Mouse (Mus musculus) fat pad, adult 2 months (tissue): ENCODE measurements around the gene Kif5a.

ENCODE experiments used
- DNase-seq: peaks from one replicate; pipeline ENCODE4 v3.0.0-alpha.2; 2011; ENCODE audit warnings: low read depth, low spot score; ENCODE audit errors: extremely low read depth

Gene Kif5a

DNA sequence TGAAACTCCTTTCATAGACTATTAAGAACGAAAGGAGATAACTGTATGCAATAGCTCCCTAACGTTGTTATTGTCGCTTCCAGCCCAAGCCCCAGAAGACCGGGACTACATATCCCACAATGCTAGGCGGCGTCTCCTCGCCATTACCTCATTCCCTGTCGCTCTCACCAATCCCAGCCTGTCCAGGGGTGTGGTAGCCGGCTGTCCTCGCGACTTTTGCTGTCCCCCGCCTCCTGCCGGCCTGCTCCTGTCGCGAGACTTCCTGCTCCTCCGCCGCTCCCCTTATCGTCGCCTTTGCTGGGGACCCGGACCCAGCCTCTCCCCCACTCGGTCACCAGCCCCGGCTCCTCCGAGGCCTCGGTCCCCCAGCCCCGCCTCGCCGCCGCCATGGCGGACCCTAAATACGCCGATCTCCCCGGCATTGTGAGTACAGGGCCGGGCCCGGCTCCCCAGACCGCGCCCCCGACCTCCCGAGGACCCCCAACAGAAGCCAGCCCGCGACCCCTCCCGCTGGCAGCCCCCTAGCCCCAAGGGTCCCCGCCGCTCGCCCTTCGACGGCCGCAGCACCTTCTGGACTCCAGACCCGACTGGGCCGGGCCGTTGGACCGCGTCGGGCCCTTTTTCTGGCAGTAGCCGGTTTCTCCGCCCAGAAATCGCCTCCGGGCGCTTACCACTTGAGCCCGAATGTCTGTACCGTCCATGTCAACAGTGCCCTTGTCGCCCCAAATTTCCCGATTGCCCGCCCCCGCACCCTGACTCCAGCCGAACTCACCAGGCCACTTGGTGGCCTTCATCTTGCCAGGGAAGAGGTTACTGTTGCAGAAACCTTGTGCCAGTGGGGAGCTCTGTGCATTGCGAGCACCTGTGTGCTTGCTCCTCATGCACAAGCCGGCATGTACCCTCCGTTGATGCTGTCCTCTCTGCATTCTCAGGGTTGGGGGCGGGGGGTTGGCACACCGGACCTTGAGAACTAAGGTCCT, 3.3 kb upstream of the Kif5a start, which contains the start of gene Dctn2:
Gene Dctn2 (plus strand): TSS at position 257 of the 980 bp plus-strand sequence.
- DNase-seq = no peak

DNA sequence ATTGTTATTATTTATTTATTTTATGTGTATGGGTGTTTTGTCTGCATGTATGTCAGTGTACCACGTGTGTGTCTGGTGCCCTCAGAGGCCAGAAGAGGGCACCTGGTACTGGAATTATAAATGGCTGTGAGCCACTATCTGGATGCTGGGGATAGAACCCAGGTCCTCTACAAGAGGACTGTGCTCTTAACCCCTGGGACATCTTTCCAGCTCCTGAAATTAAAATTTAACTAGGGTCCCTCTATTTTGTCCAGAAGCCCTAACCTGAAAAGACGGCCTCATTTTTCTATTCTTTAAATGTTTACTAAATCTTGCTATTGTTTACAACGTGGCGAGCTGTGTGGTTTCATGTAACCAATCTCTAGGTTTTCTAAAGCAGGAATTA, 2.6 kb upstream of the Kif5a start:
- no peak for DNase-seq

DNA sequence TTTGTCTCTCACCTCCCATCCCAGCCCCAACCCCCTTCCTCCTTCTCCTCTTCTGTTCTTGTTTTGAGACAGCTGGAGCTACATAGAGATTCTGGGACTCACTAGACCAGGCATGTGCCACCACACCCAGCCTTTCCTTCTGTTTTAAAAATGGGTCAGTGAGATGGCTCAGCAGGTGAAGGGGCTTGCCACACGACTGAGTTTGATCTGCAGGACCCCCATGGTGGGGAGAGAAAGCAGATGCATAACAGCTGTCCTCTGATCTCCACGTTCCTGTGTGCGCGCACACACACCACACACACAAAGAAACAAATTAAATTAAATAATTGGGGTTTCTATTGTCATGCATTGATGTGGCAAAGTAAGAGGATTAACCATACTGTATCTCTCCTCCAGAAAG, 1.8 kb upstream of the Kif5a start:
- no peak for DNase-seq

DNA sequence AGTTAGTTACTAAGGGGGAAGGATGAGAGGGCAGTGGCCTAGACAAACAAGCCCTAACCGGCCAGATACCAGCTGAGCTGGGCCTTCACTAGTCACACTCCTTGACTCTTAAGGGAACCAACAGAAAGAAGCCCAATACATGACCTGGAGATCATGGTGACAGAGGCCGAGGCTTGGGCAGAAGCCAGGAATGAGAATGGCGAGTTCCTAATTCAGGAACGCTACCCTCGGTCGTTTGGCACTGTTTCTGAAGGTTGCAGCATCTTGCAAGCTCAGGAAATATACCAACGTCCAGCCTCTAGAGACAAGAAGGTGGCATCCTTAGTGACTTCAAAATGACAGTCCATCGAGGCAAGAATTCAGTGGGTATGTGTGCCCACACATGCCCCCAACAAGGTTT, 1.2 kb upstream of the Kif5a start:
- DNase-seq = no peak

DNA sequence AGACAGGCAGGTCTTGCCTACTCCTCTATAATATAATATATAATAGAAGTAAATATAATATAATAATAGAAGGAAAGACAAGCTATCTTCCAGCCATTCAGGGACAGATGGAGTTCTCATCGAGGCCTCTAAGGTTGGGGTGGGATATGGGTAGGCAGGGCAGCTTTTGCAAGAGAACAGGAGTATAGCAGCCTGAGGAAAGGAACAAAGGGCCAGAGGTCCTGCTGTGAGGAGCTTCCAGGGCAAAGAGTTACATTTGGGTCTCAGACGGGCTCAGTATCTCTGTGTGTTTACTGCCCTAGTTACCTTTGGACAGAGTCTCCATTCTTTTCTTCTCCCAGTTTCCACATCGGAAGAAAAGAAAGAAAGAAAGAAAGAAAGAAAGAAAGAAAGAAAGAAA, 483 bp upstream of the Kif5a start:
- DNase-seq = no peak

DNA sequence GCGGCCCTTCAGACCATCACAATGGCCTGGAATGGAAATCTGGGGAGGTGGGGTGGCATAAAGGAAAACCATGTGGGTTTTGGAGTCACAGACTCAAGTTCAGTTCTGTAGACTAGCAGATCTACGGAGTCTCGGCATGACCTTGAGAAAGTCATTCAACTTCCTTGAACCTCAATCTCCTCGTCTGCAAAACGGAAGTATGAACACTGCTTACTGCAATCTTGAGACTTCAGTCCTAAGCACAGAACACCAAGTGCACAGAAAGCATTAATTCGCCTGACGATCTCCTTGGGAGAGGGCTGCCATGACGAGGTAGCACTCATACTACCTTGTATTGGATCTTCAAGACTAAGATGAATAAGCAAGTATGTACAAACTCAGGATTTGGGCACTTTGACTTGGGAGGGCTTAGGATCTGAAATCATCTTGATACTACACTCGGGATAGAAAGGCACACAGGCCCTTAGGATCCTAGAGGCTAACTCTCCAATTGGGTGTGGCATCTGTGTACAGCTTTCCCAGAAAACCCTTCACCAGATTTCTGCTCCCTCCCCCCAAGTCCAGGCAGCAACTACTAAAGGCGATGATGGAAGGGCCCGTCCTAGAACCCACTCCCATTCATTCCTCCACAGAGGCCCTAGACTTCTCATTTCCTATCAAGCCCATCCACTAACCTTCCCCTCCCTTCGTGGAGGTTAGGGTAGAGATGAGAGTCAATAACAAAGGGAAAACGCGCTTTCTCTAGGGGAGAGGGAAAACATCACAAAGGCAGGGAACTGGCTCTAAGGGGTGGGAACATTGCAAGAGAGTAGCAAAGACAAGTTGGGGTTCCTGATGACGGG, 1.2 kb downstream of the Kif5a start:
- no peak for DNase-seq

DNA sequence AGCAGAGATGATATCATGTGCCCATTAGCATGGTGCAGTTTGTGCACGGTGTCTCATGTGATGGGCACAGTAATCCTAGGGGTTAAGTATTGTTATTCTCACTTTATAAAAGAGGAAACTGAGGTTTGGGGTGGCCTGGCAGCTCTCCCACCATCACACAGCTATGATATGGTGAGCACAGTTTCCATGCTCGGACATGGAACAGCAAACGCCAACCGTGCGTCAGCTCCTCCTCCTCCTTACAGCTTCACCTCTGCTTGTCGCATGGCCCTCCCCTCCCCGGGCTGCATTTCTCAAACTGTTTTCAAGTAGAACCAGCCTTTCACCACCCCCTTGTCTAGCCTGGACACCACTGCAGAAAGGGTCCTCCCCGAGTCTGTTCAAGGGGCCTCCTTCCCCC, 4.7 kb downstream of the Kif5a start:
- DNase-seq = no peak

DNA sequence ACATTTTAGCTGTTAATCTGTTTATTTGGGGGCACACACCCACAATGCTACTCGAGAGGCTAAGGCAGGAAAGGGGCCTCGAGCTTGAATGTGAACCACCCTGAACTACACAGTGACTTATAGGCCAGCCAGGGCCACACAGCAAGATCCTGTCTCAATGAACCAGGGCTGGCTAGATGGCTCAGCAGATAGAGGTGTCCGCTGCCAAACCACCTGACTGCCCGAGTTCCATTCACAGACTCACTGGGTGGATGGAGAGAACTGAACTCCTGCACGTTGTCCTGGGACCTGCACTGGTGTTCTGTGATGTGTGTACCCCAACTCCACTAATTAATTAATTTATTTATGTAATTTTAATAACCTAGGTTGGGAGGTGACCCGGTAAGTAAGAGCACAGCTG, 5.4 kb downstream of the Kif5a start:
- no peak for DNase-seq

DNA sequence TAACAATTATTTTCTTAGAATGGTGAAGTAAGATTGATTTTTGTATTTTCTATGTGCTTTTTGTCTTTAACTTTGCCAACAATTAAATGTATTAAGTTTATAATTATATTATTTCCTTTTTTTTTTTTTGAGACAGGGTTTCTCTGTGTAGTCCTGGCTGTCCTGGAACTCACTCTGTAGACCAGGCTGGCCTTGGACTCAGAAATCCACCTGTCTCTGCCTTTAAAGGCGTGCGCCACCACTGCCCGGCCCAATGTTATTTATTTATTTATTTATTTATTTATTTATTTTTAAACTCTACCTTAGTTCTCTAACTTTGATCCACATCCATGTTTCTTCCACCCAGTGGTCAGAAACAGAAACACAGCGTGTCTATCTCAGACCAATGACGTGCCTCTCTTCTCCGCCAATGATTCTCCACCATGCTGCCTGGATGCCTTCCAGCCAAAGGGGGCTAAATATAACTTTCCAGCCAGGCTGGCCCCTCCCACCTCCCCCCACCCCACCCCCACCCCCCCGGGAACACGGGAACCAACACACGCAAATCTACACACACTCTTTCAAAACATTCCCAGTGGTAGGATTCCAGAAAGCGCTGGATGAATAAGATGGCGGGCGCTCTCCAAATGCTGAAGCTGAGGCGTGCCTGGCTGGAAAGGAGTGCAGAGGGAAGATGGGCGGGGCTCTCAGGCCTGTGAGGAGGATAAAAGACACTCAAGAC, 7.4 kb downstream of the Kif5a start:
- DNase-seq = no peak

DNA sequence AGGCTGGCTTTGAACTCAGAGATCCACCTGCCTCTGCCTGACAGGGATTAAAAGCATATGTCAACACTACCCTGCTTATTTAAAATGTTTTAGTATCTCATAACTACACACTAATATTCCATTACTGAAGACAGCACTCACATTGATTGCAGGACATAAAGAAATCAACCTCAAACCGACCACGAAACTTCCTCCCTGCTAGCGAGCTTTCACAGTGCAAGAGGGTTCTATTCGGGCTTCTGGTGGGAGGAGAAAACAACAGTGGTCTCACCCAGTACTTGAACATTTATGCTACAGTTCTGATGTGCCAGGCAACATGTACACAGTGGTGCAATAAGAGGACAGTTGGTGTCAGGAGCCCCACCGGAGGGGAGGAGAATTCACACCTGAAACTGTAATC, 12.3 kb downstream of the Kif5a start:
- no peak for DNase-seq

DNA sequence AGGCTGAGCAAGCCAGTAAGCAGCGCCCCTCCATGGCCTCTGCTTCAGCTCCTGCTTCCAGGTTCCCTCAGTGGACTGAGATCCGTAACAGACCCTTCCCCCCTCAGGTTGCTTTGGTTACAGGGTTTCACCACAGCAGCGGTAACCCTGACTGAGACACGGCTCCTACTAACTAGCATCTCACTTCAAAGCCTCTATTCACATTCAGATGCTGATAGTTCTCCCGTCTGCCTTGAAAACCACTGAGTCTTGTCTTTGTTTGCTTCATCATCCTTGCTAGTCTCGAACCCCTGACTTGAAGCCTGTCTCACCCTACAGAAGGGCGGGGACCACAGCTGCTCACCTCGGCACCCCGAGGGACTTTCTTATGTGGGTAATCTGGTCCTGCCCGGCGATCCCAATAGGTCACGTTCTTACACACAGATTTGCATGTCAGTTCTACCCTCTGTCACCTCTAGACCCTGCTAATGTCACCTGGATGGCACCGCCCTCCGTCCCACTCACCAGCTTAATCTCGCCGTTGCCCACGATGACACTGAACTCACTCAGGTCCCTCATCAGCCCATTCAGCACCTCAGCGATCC, 24.8 kb downstream of the Kif5a start:
- DNase-seq = no peak

DNA sequence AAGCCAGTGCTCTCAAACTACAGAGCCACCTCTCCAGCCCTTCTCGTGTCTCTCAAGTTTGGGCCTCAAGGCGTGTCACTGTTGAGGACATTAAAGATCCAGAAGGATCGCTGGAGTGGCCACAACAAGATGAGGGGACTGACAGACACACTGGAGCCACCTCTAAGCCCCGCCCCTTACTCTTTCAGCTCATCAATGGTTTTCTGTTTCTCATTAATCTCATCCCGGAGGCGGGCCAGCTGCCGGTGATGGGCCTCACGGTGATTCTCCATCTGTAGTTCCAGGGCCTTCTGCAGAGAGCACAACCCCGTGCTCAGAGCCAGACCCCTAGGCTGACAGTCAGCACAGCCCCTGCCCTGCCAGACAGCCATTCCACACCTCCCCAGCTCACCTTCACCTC, 26.6 kb downstream of the Kif5a start:
- DNase-seq = no peak

DNA sequence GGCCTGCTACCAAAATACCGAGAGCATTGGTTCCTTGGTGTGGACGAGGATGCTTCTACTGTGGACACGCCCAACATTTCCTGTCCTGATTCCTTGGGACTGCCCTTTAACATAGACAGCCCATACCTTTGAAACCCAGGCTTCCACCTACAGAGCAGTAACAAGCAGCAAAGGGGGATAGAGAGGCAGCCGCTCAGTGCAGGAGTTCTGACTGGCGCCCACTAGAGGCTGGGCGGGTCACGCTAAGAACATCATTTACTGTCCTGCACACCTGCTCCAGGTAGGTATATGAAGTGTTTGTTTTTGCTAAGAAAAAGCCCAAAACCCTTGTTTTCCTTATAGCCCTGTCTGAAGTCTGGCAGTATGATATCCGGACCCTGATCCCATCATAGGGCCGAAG, 30.0 kb downstream of the Kif5a start:
- DNase-seq = no peak

DNA sequence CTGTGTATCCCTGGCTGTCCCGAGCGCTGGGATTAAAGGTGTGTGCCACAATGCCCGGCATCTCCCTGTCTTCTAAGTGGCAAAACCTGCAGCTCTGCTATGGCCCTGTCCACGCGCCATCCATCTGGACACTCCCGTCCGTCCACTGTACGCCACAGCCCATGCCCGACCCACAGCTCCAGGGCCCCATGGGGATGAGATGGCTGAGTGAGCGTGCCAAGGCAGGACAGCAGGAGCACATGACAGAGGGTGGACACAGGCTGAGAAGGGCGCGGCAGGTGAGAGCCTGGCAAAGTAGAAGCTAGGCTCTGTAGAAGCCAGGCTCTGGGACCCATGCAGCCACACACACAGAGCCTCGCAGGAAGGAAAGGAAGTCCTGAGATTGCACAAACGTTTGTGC, 31.4 kb downstream of the Kif5a start:
- DNase-seq = no peak

DNA sequence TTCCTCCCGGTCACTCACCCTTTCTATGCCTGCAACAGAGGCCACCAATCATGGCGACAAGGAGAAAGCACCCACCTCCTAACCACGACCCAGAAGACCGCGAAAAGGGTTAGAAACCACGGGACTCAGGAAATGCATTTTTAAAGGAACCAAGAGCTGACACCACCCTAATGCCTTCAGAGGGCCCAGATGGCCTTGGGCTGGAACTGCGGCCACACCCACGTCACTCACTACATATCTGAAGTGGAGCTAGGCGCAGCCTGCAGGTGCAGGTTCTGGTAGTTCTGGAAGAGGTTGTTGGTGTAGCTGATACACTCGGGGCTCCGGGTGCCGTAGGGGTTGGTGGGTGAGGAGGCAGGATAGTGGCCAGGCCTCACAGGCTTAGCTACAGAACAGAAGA, 32.5 kb downstream of the Kif5a start:
- DNase-seq = no peak

DNA sequence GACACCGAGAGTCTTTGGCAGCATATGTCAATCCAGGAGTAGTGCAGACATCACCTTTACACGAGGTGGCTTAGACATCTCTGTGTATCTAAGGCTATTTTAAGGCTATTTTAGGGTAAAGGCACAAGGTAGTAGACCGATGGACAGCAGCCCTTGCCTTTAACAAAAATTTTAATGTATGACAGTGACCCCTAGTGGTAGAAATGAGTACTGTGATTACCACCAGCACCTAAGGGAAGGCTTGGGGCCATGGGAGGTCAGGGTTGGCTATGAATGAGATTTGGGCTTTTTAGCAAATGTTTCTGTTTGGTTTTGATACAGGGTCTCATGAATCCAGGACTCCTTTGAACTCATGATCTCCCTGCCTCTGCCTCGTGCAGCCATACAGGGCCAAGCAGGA, 34.3 kb downstream of the Kif5a start:
- no peak for DNase-seq

DNA sequence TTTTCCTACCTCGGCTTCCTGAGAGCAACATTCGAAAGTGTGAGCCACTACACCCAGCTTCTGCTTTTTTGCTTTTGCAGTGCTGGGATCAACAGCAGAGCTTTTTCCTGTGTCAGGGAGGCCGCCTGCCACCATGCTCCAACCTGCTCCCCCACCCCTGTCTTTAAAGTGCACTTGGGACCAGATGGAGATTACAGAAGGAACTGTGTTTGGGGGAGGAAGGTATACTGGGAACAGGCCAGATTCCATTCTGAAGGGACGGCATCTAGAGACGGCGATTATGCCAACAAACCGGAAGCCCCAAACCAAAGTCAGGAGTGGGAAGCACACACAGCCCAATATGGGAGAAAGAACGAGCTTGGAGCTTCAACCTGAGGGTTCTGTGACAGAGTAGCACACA, 36.0 kb downstream of the Kif5a start:
- no peak for DNase-seq

DNA sequence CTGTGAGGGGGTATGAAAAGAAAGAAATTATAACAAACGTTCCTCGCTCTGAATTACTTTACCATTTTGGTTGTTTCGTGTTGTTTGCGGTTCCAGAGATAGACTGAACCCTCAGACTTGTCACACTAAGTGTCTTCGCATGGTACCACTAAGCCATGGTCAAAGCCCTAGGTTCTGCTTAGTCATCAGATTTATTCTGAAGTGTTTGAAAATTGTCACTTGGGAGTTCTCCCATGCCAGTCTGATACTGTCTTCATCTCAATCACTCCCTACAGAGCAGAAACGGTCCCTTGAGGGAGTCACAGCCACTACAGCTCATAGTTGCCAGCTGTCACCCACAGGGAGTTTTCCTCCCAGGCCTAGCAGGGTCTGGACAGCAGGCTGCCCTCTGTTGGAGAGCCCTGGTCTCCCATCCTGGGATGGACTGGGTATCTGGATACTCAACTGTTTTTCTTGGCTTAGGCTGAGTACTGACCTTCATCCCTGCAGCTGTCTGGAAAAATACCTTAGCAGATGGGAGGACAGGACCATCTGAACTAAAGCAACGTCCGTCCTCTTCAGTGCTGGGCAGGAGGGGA, 36.7 kb downstream of the Kif5a start:
- no peak for DNase-seq

DNA sequence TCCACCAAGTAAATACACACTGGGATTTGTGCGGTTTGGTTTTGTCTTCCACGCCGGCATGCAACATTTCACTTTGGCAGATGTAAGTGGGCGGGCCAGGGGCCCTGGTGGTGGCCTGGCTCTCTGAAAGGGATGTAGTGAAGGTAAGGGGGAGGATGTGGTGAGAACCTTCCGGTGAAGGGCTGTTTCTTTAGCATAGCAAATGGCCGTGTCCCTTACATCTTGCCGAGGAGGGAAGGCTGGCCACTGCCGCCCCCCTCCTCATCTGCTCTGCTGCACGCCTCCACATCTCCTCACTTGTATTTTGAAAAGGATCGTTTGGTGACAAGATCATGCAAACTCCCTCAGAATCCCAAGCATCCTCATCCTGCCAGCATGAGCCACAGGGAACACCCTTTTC, 37.4 kb downstream of the Kif5a start:
- no peak for DNase-seq

DNA sequence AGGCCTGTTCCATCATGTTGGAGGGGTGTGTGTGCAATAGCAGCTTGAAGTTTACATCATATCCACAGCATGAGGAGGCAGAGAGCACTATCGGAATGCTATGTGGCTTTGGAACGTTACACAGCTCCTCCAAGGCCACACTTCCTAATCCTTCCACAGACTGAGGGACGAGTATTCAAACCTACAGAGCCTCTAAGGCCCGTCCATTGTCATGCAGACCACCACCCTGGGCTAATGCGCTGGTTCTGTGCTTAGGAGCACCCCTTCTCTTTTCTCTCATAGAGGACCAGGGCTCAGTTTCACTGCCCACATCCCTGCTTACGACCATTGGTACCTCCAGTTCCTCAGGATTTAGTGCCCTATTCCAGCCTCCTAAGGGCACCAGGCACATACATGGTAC, 37.9 kb downstream of the Kif5a start:
- no peak for DNase-seq

DNA sequence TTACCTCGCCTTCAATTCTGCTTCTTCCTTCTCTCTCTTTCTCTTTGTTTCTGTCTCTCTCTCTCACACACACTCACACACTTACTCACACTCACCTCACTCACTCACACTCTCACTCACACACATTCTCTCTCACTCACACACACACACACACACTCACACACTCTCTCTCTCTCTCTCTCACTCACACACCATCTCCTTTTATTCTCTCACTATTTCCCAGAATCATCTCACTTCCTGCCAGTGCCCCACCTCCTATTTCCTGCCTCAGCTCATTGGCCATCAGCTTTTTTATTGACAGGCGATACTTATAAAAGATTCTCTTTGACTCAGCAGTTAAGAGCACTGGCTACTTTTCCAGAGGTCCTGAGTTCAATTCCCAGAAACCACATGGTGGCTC, 44.8 kb downstream of the Kif5a start:
- no peak for DNase-seq
